ENCODE assay signal across 8 mouse cellular contexts in the genomic region with DNA sequence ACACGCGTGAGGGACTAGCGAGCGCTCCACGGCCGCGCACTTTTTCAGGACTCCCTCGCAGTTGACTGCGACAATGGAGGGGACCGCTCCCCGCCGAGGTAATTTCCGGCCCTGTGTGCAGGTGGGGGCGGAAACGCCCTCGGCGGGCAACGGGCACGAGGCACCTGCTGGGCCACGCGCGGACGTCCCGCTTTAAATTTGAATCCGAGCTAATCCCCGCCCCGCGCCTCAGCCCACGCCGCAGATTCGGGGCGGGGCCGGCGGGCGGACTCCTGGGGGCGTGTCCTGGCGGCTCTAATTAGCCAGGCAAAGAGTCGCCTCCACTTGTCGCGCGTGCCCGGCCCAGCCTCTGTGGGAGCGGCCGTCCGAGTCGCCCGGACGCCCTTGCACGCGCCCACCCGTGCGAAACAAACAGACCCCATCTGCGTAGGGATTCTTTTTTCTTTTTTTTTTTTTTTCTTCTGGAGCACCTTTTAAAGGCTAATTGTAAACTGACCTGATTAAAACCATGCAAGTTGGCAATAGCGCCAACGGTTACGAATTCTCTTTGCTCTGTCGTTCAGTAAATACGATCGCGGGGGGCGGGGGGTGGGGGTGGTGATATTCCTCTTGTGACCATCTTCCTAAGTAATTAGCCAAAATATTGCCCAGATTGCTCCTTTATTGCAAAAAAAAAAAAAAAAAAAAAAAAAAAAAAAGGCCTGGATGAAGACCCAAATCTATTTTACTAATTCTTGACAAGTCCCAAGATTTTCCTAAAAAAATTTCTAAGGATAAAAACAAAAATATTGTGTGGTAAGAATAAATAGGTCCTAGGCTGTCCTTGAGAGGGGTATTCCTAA. TPM values are rescaled to one million over a fixed set of nuclear protein-coding genes. Genes with fewer than 3 reads are reported as not detected.
DNase-seq lines count a peak whose midpoint lies in the region; ATAC-seq lines count a peak whose summit lies in the region.

No protein-coding gene starts in this region.

- peak overlapping the region; percentile 64 for H3K4me2 ChIP-seq in hindbrain, embryonic 12.5 days (replicated peaks)

- H3K9me3 ChIP-seq in hindbrain, embryonic 12.5 days (replicated peaks), result no peaks in the 10 kb centered on the region

- peak overlapping the region; percentile 76 for H3K27ac ChIP-seq in hindbrain, embryonic 12.5 days

- under 1% methylated on average over 60 of the region's 61 CpGs for WGBS in hindbrain, embryonic 12.5 days

- no peaks in the 10 kb centered on the region for H3K36me3 ChIP-seq in hindbrain, embryonic 12.5 days

- H3K27me3 ChIP-seq in hindbrain, embryonic 12.5 days, result no peaks in the 10 kb centered on the region

- peaks cover 8% of the 10 kb centered on the region for H3K4me1 ChIP-seq in hindbrain, embryonic 12.5 days

- ATAC-seq in hindbrain, embryonic 12.5 days (ENCODE audit: low FRiP score), result peak; percentile 78

- H3K4me3 ChIP-seq in hindbrain, embryonic 12.5 days, result peak overlapping the region; percentile 98

- peak overlapping the region; percentile 53 for H3K9ac ChIP-seq in hindbrain, embryonic 12.5 days

- DNase-seq in R1 (ENCODE audit: low read depth, low spot score), result peak; percentile 96
- peak; percentile 98 for DNase-seq in cerebellum, postnatal 10 days
- DNase-seq in frontal cortex, postnatal 10 days (ENCODE audit: low spot score in 2 of 2), result peak; percentile 87 to 91
- DNase-seq in layer of hippocampus, postnatal 14 days (ENCODE audit: low spot score in 2 of 2), result peak; percentile 91 to 94
- peak; percentile 96 for DNase-seq in lung, postnatal 10 days
- peak; percentile 86 for DNase-seq in retina, adult 2 months (ENCODE audit: low read depth, low spot score)
- DNase-seq in thymus, postnatal 25 days, result peak; percentile 96

RNA-seq across cellular contexts. Expression of a gene that starts 0.9 kb away (rescaled TPM):
- polyA plus RNA-seq in hindbrain, embryonic 12.5 days (2016; fragmentation: Nextera tagmentation; extraction: Ambion mirVana), result 18.9 and 21.0 TPM in 2 replicates
- total RNA-seq in layer of hippocampus, postnatal 14 days (2021), result 10 to 100 TPM; 16.6 to 17.7 TPM

Comparison
In these comparisons a context has a peak if more than half of its experiments do, and no peak if none do; other contexts are left out.
1. Peak in every context shown above with its lines: DNase-seq, ATAC-seq, H3K4me3 ChIP-seq and H3K27ac ChIP-seq.